In the genomic region with DNA sequence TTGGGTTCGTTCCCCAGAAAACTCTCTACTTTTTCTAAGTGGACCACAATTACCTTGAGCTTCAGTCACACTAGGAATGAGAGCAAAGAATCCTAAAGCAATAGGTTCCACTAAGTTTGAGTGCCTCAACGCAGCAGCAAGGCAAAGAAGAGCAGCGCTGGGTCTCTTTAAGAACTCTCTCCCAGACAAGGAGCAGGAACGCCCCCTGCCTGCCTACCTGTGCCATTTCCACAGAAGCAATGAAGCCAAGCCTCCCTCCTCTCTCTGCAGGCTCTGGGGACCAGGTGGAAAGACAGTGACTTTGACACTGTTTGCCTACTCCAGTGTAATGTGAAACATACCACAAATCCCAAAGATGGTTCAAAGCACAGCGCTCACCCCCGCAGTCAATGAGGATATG, we compare ENCODE assay signal across 10 mouse cellular contexts. TPM values are rescaled to one million over a fixed set of nuclear protein-coding genes. Genes with fewer than 3 reads are reported as not detected.
DNase-seq lines count a peak whose midpoint lies in the region; ATAC-seq and TF ChIP-seq lines count a peak whose summit lies in the region.
"Had no signal": no experiment of that assay in that cellular context is flagged by ENCODE, and none has a peak within 500 bp of the region (broad histone marks: within the 10 kb centered on the region; RNA-seq: fewer than 3 reads in every experiment).

No protein-coding gene starts in this region.

- ATAC-seq in heart, postnatal 0 days (ENCODE audit: insufficient read depth, low read depth): no peak
- no peak for ATAC-seq in heart, embryonic 11.5 days (replicated peaks; ENCODE audit: insufficient number of reproducible peaks, low FRiP score, low TSS enrichment)
- ATAC-seq in lung, postnatal 0 days: no peak

- no peaks in the 10 kb centered on the region for H3K27me3 ChIP-seq in heart, postnatal 0 days (ENCODE audit: control insufficient read depth, insufficient read depth, low read length)
- H3K27me3 ChIP-seq in heart, embryonic 11.5 days (ENCODE audit: control insufficient read depth, insufficient read depth, low read length): 0 out of 2 replicates have a peak, but pooled peaks cover 5% of the 10 kb centered on the region
- no peaks in the 10 kb centered on the region for H3K27me3 ChIP-seq in lung, postnatal 0 days (replicated peaks; ENCODE audit: insufficient read depth, low read length)
- H3K27me3 ChIP-seq: heart, embryonic 15.5 days had no signal

- no peaks in the 10 kb centered on the region for H3K4me1 ChIP-seq in heart, postnatal 0 days (ENCODE audit: control insufficient read depth, insufficient read depth)
- H3K4me1 ChIP-seq in heart, embryonic 11.5 days (ENCODE audit: control insufficient read depth, insufficient read depth, low read length): no peaks in the 10 kb centered on the region
- H3K4me1 ChIP-seq in lung, postnatal 0 days (ENCODE audit: insufficient read depth, low read depth, low read length): no peaks in the 10 kb centered on the region
- H3K4me1 ChIP-seq: heart, embryonic 15.5 days had no signal

- 37% methylated on average over 6 of the region's 6 CpGs for WGBS in heart, postnatal 0 days
- WGBS in heart, embryonic 11.5 days (ENCODE audit: insufficient replicate concordance): 41% methylated on average over 6 of the region's 6 CpGs
- WGBS in lung, postnatal 0 days: 39% methylated on average over 6 of the region's 6 CpGs

- H3K9ac ChIP-seq in heart, postnatal 0 days (replicated peaks; ENCODE audit: low read depth, low read length): no peak overlapping the region
- no peak overlapping the region for H3K9ac ChIP-seq in heart, embryonic 11.5 days (ENCODE audit: low read depth, low read length)
- H3K9ac ChIP-seq in lung, postnatal 0 days (replicated peaks; ENCODE audit: low read depth): no peak overlapping the region
- H3K9ac ChIP-seq: heart, embryonic 15.5 days had no signal

- TF ChIP-seq EP300 in heart, postnatal 0 days (IDR thresholded peaks at IDR 0.05; ENCODE audit: low read depth): no peak
- TF ChIP-seq EP300 in lung, postnatal 0 days (IDR thresholded peaks at IDR 0.05): no peak

- H3K9me3 ChIP-seq in heart, postnatal 0 days (replicated peaks; ENCODE audit: control insufficient read depth, low read length): no peaks in the 10 kb centered on the region; the same call in 1 of the 2 replicates
- H3K9me3 ChIP-seq in heart, embryonic 11.5 days (replicated peaks; ENCODE audit: control insufficient read depth, low read length): no peaks in the 10 kb centered on the region
- no peaks in the 10 kb centered on the region for H3K9me3 ChIP-seq in lung, postnatal 0 days (ENCODE audit: low read length)
- H3K9me3 ChIP-seq: heart, embryonic 15.5 days; megakaryocyte, embryonic 14.5 days had no signal

- no peak overlapping the region for H3K4me3 ChIP-seq in heart, postnatal 0 days (ENCODE audit: low read depth, low read length)
- no peak overlapping the region for H3K4me3 ChIP-seq in heart, embryonic 11.5 days (ENCODE audit: low read depth, low read length)
- H3K4me3 ChIP-seq in lung, postnatal 0 days (ENCODE audit: low read depth, low read length): no peak overlapping the region
- H3K4me3 ChIP-seq: heart, embryonic 15.5 days; megakaryocyte, embryonic 14.5 days had no signal

- TF ChIP-seq CTCF in heart, postnatal 0 days (IDR thresholded peaks at IDR 0.05; ENCODE audit: low read depth): peak; percentile 73
- TF ChIP-seq CTCF in lung, postnatal 0 days (IDR thresholded peaks at IDR 0.05): peak; percentile 73

- no peak overlapping the region for H3K4me2 ChIP-seq in heart, postnatal 0 days (ENCODE audit: low read depth, low read length)
- no peak overlapping the region for H3K4me2 ChIP-seq in heart, embryonic 11.5 days
- H3K4me2 ChIP-seq in lung, postnatal 0 days (replicated peaks; ENCODE audit: low read depth, low read length): no peak overlapping the region
- H3K4me2 ChIP-seq: heart, embryonic 15.5 days had no signal

- DNase-seq in heart, postnatal 0 days (ENCODE audit: low spot score): peak; percentile 52
- DNase-seq in ovary, postnatal 14 days (ENCODE audit: low spot score): peak; percentile 8
- no peak for DNase-seq in ovary, postnatal 10 days (ENCODE audit: low spot score)
- peak; percentile 74 for DNase-seq in embryo, embryonic 11 days
- peak; percentile 51 for DNase-seq in lung, postnatal 0 days (ENCODE audit: low spot score)
- DNase-seq in MN1 (ENCODE audit: low spot score): no peak
- no peak for DNase-seq in spleen, adult 12 weeks (ENCODE audit: low spot score)

- H3K27ac ChIP-seq in heart, postnatal 0 days (ENCODE audit: low read depth): no peak overlapping the region
- H3K27ac ChIP-seq in heart, embryonic 11.5 days (ENCODE audit: low read depth, low read length): no peak overlapping the region
- no peak overlapping the region for H3K27ac ChIP-seq in lung, postnatal 0 days (ENCODE audit: low read length)
- H3K27ac ChIP-seq: heart, embryonic 15.5 days had no signal

- no peaks in the 10 kb centered on the region for H3K36me3 ChIP-seq in heart, postnatal 0 days (replicated peaks; ENCODE audit: control insufficient read depth, insufficient read depth, low read length)
- no peaks in the 10 kb centered on the region for H3K36me3 ChIP-seq in heart, embryonic 11.5 days (ENCODE audit: control insufficient read depth, insufficient read depth, low read length)
- H3K36me3 ChIP-seq in lung, postnatal 0 days (ENCODE audit: insufficient read depth, low read length): no peaks in the 10 kb centered on the region
- H3K36me3 ChIP-seq: heart, embryonic 15.5 days had no signal

RNA-seq across cellular contexts. Expression of a gene that starts 42.2 kb away (rescaled TPM):
- 0.38 TPM in 1 of 2 replicates, not detected in the other for total RNA-seq in heart, postnatal 0 days (2014; rRNA removed; ENCODE audit: low replicate concordance)
- polyA plus RNA-seq in heart, postnatal 0 days (2015; fragmentation: Nextera tagmentation; extraction: Ambion mirVana): 0.14 and 0.18 TPM in 2 replicates
- polyA plus RNA-seq in heart, embryonic 11.5 days (2014; fragmentation: Nextera tagmentation; extraction: Ambion mirVana): 0.39 and 0.45 TPM in 2 replicates
- polyA plus RNA-seq in lung, postnatal 0 days (2015; fragmentation: Nextera tagmentation; extraction: Ambion mirVana): 1.4 and 2.0 TPM in 2 replicates

Comparison
In these comparisons a context has a peak if more than half of its experiments do, and no peak if none do; other contexts are left out.
1. DNase-seq: peak in heart, postnatal 0 days (single experiment), ovary, postnatal 14 days (single experiment), embryo, embryonic 11 days (single experiment) and lung, postnatal 0 days (single experiment); none in ovary, postnatal 10 days (single experiment), MN1 (single experiment) and spleen, adult 12 weeks (single experiment).